Mouse (Mus musculus) brain, adult 10 weeks (tissue): ENCODE measurements around the gene Dcpp2. TPM values are rescaled to one million over a fixed set of nuclear protein-coding genes. Genes with fewer than 3 reads are reported as not detected.

Experiments
- polyA plus RNA-seq: library from polyadenylated mRNA; stranded (reverse); fragments of 350-450 nt; fragmentation: Illumina TruSeq; extraction: RNeasy Lipid Tissue Mini Kit (QIAGEN cat#74804); gene quantifications from one replicate; pipeline ENCODE4 v1.2.3, GENCODE M21; 2015; ENCODE audit warnings: low read depth, low replicate concordance

The Dcpp2 gene
- polyA plus RNA-seq = not detected

GRCm38 (mm10) chr17:23880576-23880975 is at the start of gene Dcpp2, which contains the start of gene Dcpp1:
Gene Dcpp2, plus strand, starts transcription at chr17:23880880.
Gene Dcpp1, plus strand, starts transcription at chr17:23880876.

DNA sequence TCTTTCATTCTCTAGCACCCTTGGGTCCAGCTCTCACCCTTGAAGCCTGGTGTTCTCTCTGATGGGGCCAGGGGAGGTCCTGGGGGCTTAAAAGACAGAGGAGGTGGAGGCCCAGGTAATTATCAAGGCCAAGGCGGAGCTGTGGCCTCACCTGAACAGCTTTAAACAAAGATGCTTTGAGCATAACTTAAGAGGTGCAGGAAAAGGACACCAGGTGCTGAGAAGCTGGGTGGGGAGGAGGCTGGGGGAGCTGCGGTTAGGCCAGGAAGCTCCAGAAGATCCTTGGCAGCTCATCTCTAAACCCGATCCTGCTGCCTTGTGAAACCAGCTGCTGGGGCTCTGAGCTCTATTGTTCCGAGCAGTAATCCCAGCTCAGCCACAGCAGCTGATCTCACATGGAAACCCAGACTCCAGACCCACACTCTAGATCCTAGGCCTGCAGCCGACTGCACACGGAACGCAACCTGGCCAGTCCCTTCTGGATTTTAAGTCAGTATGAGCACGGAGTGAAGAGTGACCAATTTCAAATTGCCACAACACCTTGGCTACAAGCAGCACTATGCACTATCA is 44.6 kb upstream of the Dcpp2 start, which contains the start of gene Prss33:
Prss33 (minus strand) TSS at position 51 of the 570 bp plus-strand sequence.

GRCm38 (mm10) chr17:23843812-23844273 is 36.8 kb upstream of the Dcpp2 start, which contains the start of the genes Prss32 and Prss41:
Gene Prss32, plus strand, starts transcription at chr17:23843855.
Gene Prss41, minus strand, starts transcription at chr17:23844172.

DNA sequence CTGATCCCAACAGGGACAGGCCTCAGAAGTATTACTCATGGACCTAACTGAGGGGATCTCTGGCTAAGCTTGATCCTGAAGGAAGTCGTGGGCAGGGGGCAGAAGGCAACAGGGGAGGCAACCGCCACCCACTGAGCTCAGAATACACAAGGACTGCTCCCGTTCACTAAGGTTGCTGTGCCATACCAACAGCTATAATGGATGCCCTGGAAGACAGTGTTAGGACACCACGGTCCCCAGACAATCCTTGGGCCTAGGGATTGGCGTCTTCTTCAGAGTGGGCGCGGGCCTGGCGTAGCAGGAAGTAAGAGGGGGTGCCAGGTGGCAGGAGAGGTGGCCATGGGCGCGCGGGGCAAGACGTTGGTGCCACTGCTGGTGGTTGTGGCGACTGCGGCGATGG is 12.9 kb upstream of the Dcpp2 start, which contains the start of gene Prss21:
Prss21 (plus strand) TSS at position 301 of the 400 bp plus-strand sequence.

DNA sequence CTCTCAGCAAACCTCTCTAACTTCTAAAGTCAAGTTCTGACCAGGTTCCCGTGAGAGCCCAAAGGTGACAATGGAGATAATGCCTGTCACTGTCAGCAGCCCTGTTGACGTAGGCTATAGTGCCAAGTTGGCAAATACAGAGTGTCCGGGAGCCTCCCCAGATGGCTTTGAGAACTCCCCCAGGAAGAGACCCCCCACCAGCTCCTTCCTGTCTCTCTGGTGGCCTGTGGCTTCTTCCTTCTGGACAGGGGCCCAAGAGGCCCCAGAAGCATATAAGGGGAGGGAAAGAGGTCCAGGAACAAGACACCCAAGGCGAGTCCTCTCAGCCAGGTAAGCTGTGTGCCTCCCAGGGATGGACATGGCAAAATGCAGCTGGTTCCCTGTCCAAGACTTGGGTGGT is 36.5 kb downstream of the Dcpp2 start, which contains the start of gene Dcpp3:
Dcpp3 (plus strand) TSS at position 301 of the 400 bp plus-strand sequence.

GRCm38 (mm10) chr17:23941372-23941771 is 60.7 kb downstream of the Dcpp2 start, which contains the start of gene Sbp:
Gene Sbp, plus strand, starts transcription at chr17:23941672.

Other genes starting within 250 kb of the Dcpp2 start
- gene Mmp25, start 235.6 kb upstream of the Dcpp2 start, polyA plus RNA-seq = 0.24 TPM
- not detected for gene Bicdl2, start 220.4 kb upstream of the Dcpp2 start, polyA plus RNA-seq
- gene Hcfc1r1, start 207.3 kb upstream of the Dcpp2 start, polyA plus RNA-seq = 211 TPM
- 9.6 TPM for gene Thoc6, start 207.0 kb upstream of the Dcpp2 start, polyA plus RNA-seq
- 14.9 TPM for gene Tnfrsf12a, start 203.4 kb upstream of the Dcpp2 start, polyA plus RNA-seq
- not detected for gene Cldn6, start 201.6 kb upstream of the Dcpp2 start, polyA plus RNA-seq
- gene Cldn9, start 196.9 kb upstream of the Dcpp2 start, polyA plus RNA-seq = 0.31 TPM
- gene 1520401A03Rik, start 158.1 kb upstream of the Dcpp2 start, polyA plus RNA-seq = 0.39 TPM
- gene Pkmyt1, start 154.5 kb upstream of the Dcpp2 start, polyA plus RNA-seq = 5.1 TPM
- gene Paqr4, start 140.0 kb upstream of the Dcpp2 start, polyA plus RNA-seq = 53.5 TPM
- gene Kremen2, start 135.0 kb upstream of the Dcpp2 start, polyA plus RNA-seq = 0.97 TPM
- 321 TPM for gene Flywch1, start 109.3 kb upstream of the Dcpp2 start, polyA plus RNA-seq
- 29.3 TPM for gene Flywch2, start 94.8 kb upstream of the Dcpp2 start, polyA plus RNA-seq
- gene Srrm2, start 90.3 kb upstream of the Dcpp2 start, polyA plus RNA-seq = 295 TPM
- gene Elob, start 51.7 kb upstream of the Dcpp2 start, polyA plus RNA-seq = 700 TPM
- not detected for gene Prss33, start 44.8 kb upstream of the Dcpp2 start, polyA plus RNA-seq
- gene Prss32, start 37.0 kb upstream of the Dcpp2 start, polyA plus RNA-seq = not detected
- 0.42 TPM for gene Prss41, start 36.7 kb upstream of the Dcpp2 start, polyA plus RNA-seq
- not detected for gene Prss21, start 12.8 kb upstream of the Dcpp2 start, polyA plus RNA-seq
- gene Dcpp1, start within 50 bp of the Dcpp2 start, polyA plus RNA-seq = not detected
- not detected for gene Dcpp3, start 36.6 kb downstream of the Dcpp2 start, polyA plus RNA-seq
- not detected for gene Sbp, start 60.8 kb downstream of the Dcpp2 start, polyA plus RNA-seq
- gene Sbpl, start 74.4 kb downstream of the Dcpp2 start, polyA plus RNA-seq = not detected
- not detected for gene Prss30, start 99.7 kb downstream of the Dcpp2 start, polyA plus RNA-seq
- gene Prss22, start 117.2 kb downstream of the Dcpp2 start, polyA plus RNA-seq = 1.8 TPM
- not detected for gene Prss27, start 157.3 kb downstream of the Dcpp2 start, polyA plus RNA-seq
- gene Kctd5, start 192.6 kb downstream of the Dcpp2 start, polyA plus RNA-seq = 22.9 TPM